Mouse (Mus musculus): Measurements from ENCODE around the gene Olfr155. TPM values are rescaled to one million over a fixed set of nuclear protein-coding genes. Genes with fewer than 3 reads are reported as not detected.

The Olfr155 gene
- polyA plus RNA-seq, 1 experiment from 2014 or later: not detected

GRCm38 (mm10) chr4:43877230-43877629 is 25.9 kb downstream of the Olfr155 start:
- Histone ChIP-seq H3K9ac (ENCODE audit: low read length) (no peak overlapping the region), H3K4me1 (ENCODE audit: control insufficient read depth, insufficient read depth, low read length) (peaks cover 4% of the 10 kb centered on the region; the same call in 1 of the 2 replicates), H3K27ac (ENCODE audit: low read depth, low read length) (no peak overlapping the region), H3K4me2 (ENCODE audit: low read length) (no peak overlapping the region), H3K36me3 (ENCODE audit: control insufficient read depth, insufficient read depth, low read length) (no peaks in the 10 kb centered on the region), H3K27me3 (replicated peaks; ENCODE audit: control insufficient read depth, insufficient read depth, low read length) (no peaks in the 10 kb centered on the region), H3K4me3 (ENCODE audit: low read depth, low read length) (no peak overlapping the region), H3K9me3 (replicated peaks; ENCODE audit: control insufficient read depth, low read length) (no peaks in the 10 kb centered on the region)
- ATAC-seq (no peak), DNase-seq (ENCODE audit: low spot score) (no peak)
- WGBS: 90% methylated on average over 1 of the region's 1 CpGs

- DNase-seq (ENCODE audit: low spot score): no peak
- ATAC-seq: no peak
- 45% methylated on average over 5 of the region's 5 CpGs for WGBS
- H3K36me3 ChIP-seq (ENCODE audit: control insufficient read depth, insufficient read depth, low read length): no peaks in the 10 kb centered on the region
- no peaks in the 10 kb centered on the region for H3K9me3 ChIP-seq (replicated peaks; ENCODE audit: control insufficient read depth, low read length)
- H3K27ac ChIP-seq (ENCODE audit: low read depth, low read length): no peak overlapping the region
- no peak overlapping the region for H3K4me3 ChIP-seq (ENCODE audit: low read depth, low read length)
- no peak overlapping the region for H3K4me2 ChIP-seq (ENCODE audit: low read length)
- H3K4me1 ChIP-seq (ENCODE audit: control insufficient read depth, insufficient read depth, low read length): peaks cover 4% of the 10 kb centered on the region; the same call in 1 of the 2 replicates
- no peak overlapping the region for H3K9ac ChIP-seq (ENCODE audit: low read length)
- no peaks in the 10 kb centered on the region for H3K27me3 ChIP-seq (replicated peaks; ENCODE audit: control insufficient read depth, insufficient read depth, low read length)
These were observed 26.9 kb downstream of the Olfr155 start for GRCm38 (mm10) chr4:43878121-43878776.

- H3K36me3 ChIP-seq (ENCODE audit: control insufficient read depth, insufficient read depth, low read length): no peaks in the 10 kb centered on the region
- 81% methylated on average over 6 of the region's 6 CpGs for WGBS
- H3K4me1 ChIP-seq (ENCODE audit: control insufficient read depth, insufficient read depth, low read length): peaks cover 8% of the 10 kb centered on the region; the same call in 1 of the 2 replicates
- ATAC-seq: no peak
- no peak overlapping the region for H3K4me2 ChIP-seq (ENCODE audit: low read length)
- no peaks in the 10 kb centered on the region for H3K9me3 ChIP-seq (replicated peaks; ENCODE audit: control insufficient read depth, low read length)
- H3K9ac ChIP-seq (ENCODE audit: low read length): no peak overlapping the region
- no peaks in the 10 kb centered on the region for H3K27me3 ChIP-seq (replicated peaks; ENCODE audit: control insufficient read depth, insufficient read depth, low read length)
- no peak overlapping the region for H3K4me3 ChIP-seq (ENCODE audit: low read depth, low read length)
- H3K27ac ChIP-seq (ENCODE audit: low read depth, low read length): no peak overlapping the region
- no peak for DNase-seq (ENCODE audit: low spot score)
These were observed 28.2 kb downstream of the Olfr155 start for GRCm38 (mm10) chr4:43879566-43879965.

GRCm38 (mm10) chr4:43884196-43884595 is 32.8 kb downstream of the Olfr155 start:
- Histone ChIP-seq H3K36me3 (ENCODE audit: control insufficient read depth, insufficient read depth, low read length) (no peaks in the 10 kb centered on the region), H3K27me3 (replicated peaks; ENCODE audit: control insufficient read depth, insufficient read depth, low read length) (no peaks in the 10 kb centered on the region), H3K27ac (ENCODE audit: low read depth, low read length) (no peak overlapping the region), H3K4me2 (ENCODE audit: low read length) (no peak overlapping the region), H3K9ac (ENCODE audit: low read length) (no peak overlapping the region), H3K4me3 (ENCODE audit: low read depth, low read length) (no peak overlapping the region), H3K9me3 (replicated peaks; ENCODE audit: control insufficient read depth, low read length) (no peaks in the 10 kb centered on the region), H3K4me1 (ENCODE audit: control insufficient read depth, insufficient read depth, low read length) (peaks cover 6% of the 10 kb centered on the region; the same call in 1 of the 2 replicates)
- ATAC-seq (no peak), DNase-seq (ENCODE audit: low spot score) (peak; percentile 18)
- 26% methylated on average over 4 of the region's 4 CpGs for WGBS

DNA sequence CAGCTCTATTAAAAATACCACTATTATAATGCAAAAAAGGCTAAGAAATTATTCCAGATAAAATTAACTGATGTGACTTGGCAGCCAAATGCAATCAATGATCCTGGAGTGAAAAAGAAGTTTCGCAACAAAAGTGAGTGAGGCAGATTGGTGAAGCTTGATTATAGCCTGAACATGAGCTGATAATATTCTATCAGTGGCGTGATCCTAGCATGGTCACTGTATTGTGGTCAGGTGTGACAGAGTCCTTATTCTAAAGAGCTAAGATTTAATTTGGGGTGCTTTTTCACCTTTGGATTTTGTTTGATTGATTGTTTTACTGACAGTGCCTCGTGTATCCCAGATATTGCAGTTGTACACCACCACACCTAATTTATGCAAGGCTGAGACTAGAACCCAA is 39.9 kb downstream of the Olfr155 start:
- Histone ChIP-seq H3K9me3 (replicated peaks; ENCODE audit: control insufficient read depth, low read length) (no peaks in the 10 kb centered on the region), H3K4me1 (ENCODE audit: control insufficient read depth, insufficient read depth, low read length) (no peaks in the 10 kb centered on the region), H3K27ac (ENCODE audit: low read depth, low read length) (no peak overlapping the region), H3K9ac (ENCODE audit: low read length) (no peak overlapping the region), H3K27me3 (replicated peaks; ENCODE audit: control insufficient read depth, insufficient read depth, low read length) (no peaks in the 10 kb centered on the region), H3K4me2 (ENCODE audit: low read length) (no peak overlapping the region), H3K4me3 (ENCODE audit: low read depth, low read length) (no peak overlapping the region), H3K36me3 (ENCODE audit: control insufficient read depth, insufficient read depth, low read length) (0 out of 2 replicates have a peak, but pooled peaks cover 5% of the 10 kb centered on the region)
- DNase-seq (ENCODE audit: low spot score) (no peak), ATAC-seq (no peak)
- WGBS: 87% methylated on average over 3 of the region's 3 CpGs

- Histone ChIP-seq H3K4me3 (ENCODE audit: low read depth, low read length) (no peak overlapping the region), H3K9ac (ENCODE audit: low read length) (no peak overlapping the region), H3K4me1 (ENCODE audit: control insufficient read depth, insufficient read depth, low read length) (no peaks in the 10 kb centered on the region), H3K4me2 (ENCODE audit: low read length) (no peak overlapping the region), H3K27me3 (replicated peaks; ENCODE audit: control insufficient read depth, insufficient read depth, low read length) (no peaks in the 10 kb centered on the region), H3K9me3 (replicated peaks; ENCODE audit: control insufficient read depth, low read length) (no peaks in the 10 kb centered on the region), H3K27ac (ENCODE audit: low read depth, low read length) (no peak overlapping the region), H3K36me3 (ENCODE audit: control insufficient read depth, insufficient read depth, low read length) (peaks cover 26% of the 10 kb centered on the region)
- DNase-seq (ENCODE audit: low spot score): no peak
- ATAC-seq: no peak
These were observed 45.8 kb downstream of the Olfr155 start for GRCm38 (mm10) chr4:43897209-43897608.

DNA sequence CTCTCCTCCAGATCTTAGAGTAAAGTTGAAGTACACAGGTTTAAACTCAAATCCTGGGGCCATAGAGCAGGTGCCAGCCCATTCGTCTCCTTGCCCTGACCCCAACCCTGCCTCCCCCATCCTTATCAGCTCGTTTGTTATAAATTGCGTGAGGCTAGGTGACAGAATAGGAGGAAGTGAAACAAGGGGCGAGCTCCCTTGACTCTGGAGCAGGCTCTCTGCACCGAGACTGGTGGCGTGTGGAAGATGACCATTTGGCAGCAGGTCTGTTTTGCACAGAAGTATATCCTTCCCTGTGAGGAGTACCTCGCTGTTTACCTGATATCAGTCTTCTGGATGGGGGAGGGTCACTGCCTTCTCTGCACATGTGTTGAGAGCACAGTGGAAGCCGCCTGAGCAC is 47.8 kb downstream of the Olfr155 start:
- ATAC-seq: no peak

GRCm38 (mm10) chr4:43903690-43904089 is 52.3 kb downstream of the Olfr155 start:
- Histone ChIP-seq H3K4me2 (ENCODE audit: low read length) (no peak overlapping the region), H3K36me3 (ENCODE audit: control insufficient read depth, insufficient read depth, low read length) (peaks cover 16% of the 10 kb centered on the region), H3K9me3 (replicated peaks; ENCODE audit: control insufficient read depth, low read length) (no peaks in the 10 kb centered on the region), H3K27me3 (replicated peaks; ENCODE audit: control insufficient read depth, insufficient read depth, low read length) (no peaks in the 10 kb centered on the region), H3K4me3 (ENCODE audit: low read depth, low read length) (no peak overlapping the region), H3K27ac (ENCODE audit: low read depth, low read length) (no peak overlapping the region), H3K9ac (ENCODE audit: low read length) (no peak overlapping the region), H3K4me1 (ENCODE audit: control insufficient read depth, insufficient read depth, low read length) (no peaks in the 10 kb centered on the region)
- WGBS: 80% methylated on average over 7 of the region's 7 CpGs
- DNase-seq (ENCODE audit: low spot score) (no peak), ATAC-seq (no peak)

More for the DNA sequence above, 47.8 kb downstream of the Olfr155 start:
- H3K9ac ChIP-seq (ENCODE audit: low read length): no peak overlapping the region
- no peaks in the 10 kb centered on the region for H3K27me3 ChIP-seq (replicated peaks; ENCODE audit: control insufficient read depth, insufficient read depth, low read length)
- no peak overlapping the region for H3K4me3 ChIP-seq (ENCODE audit: low read depth, low read length)
- H3K9me3 ChIP-seq (replicated peaks; ENCODE audit: control insufficient read depth, low read length): no peaks in the 10 kb centered on the region
- H3K36me3 ChIP-seq (ENCODE audit: control insufficient read depth, insufficient read depth, low read length): peaks cover 29% of the 10 kb centered on the region
- 79% methylated on average over 8 of the region's 8 CpGs for WGBS
- H3K27ac ChIP-seq (ENCODE audit: low read depth, low read length): no peak overlapping the region
- no peaks in the 10 kb centered on the region for H3K4me1 ChIP-seq (ENCODE audit: control insufficient read depth, insufficient read depth, low read length)
- DNase-seq (ENCODE audit: low spot score): no peak
- H3K4me2 ChIP-seq (ENCODE audit: low read length): no peak overlapping the region

DNA sequence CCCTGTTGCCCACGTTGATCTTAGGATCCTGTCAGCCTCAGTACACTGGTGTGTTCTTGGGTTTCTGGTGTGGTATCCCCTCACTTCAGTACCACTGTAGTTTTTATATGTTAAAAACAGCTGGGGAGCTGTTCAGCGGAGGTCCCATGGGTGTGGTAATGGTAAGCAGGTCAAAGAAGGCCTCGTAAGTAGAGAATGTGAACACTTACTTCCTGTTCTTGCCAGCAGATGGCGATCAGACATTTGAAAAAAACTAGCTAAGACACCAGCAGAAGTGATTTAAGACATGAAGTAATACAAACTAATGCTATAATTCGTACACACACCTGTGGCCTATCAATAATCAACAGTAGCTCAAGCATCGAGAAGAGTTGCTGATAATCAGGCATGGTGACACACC is 55.1 kb downstream of the Olfr155 start:
- WGBS: 33% methylated on average over 6 of the region's 6 CpGs
- Histone ChIP-seq H3K9me3 (replicated peaks; ENCODE audit: control insufficient read depth, low read length) (no peaks in the 10 kb centered on the region), H3K4me2 (ENCODE audit: low read length) (no peak overlapping the region), H3K4me1 (ENCODE audit: control insufficient read depth, insufficient read depth, low read length) (no peaks in the 10 kb centered on the region), H3K4me3 (ENCODE audit: low read depth, low read length) (no peak overlapping the region), H3K36me3 (ENCODE audit: control insufficient read depth, insufficient read depth, low read length) (peaks cover 11% of the 10 kb centered on the region), H3K27ac (ENCODE audit: low read depth, low read length) (no peak overlapping the region), H3K27me3 (replicated peaks; ENCODE audit: control insufficient read depth, insufficient read depth, low read length) (no peaks in the 10 kb centered on the region), H3K9ac (ENCODE audit: low read length) (no peak overlapping the region)
- DNase-seq (ENCODE audit: low spot score) (peak; percentile 78), ATAC-seq (no peak)

Data from forebrain, embryonic 14.5 days (tissue).